Comparison of ENCODE assay signal across 28 mouse cellular contexts in genomic region chr10:49801001-49801400, GRCm38 (mm10). TPM values are rescaled to one million over a fixed set of nuclear protein-coding genes. Genes with fewer than 3 reads are reported as not detected.
"Had no signal": no experiment of that assay in that cellular context is flagged by ENCODE, and none has a peak within 500 bp of the region (broad histone marks: within the 10 kb centered on the region; RNA-seq: fewer than 3 reads in every experiment).

No protein-coding gene starts in this region.

- H3K27ac ChIP-seq: embryonic facial prominence, embryonic 10.5 days; embryonic facial prominence, embryonic 12.5 days; embryonic facial prominence, embryonic 13.5 days; embryonic facial prominence, embryonic 15.5 days; forebrain, embryonic 10.5 days; forebrain, embryonic 12.5 days; forebrain, embryonic 13.5 days; forebrain, embryonic 15.5 days; gastrocnemius, adult 2 months; heart, adult 2 months had no signal

- H3K9ac ChIP-seq: embryonic facial prominence, embryonic 12.5 days; embryonic facial prominence, embryonic 13.5 days; embryonic facial prominence, embryonic 15.5 days; forebrain, embryonic 12.5 days; forebrain, embryonic 13.5 days; forebrain, embryonic 15.5 days; forebrain, postnatal 0 days had no signal

- H3K4me1 ChIP-seq: embryonic facial prominence, embryonic 10.5 days; embryonic facial prominence, embryonic 12.5 days; embryonic facial prominence, embryonic 13.5 days; embryonic facial prominence, embryonic 15.5 days; forebrain, embryonic 10.5 days; forebrain, embryonic 12.5 days; forebrain, embryonic 13.5 days; forebrain, embryonic 15.5 days had no signal

- H3K4me3 ChIP-seq: embryonic facial prominence, embryonic 10.5 days; embryonic facial prominence, embryonic 12.5 days; embryonic facial prominence, embryonic 13.5 days; embryonic facial prominence, embryonic 15.5 days; erythroblast, embryonic 14.5 days; forebrain, embryonic 10.5 days; forebrain, embryonic 12.5 days; forebrain, embryonic 13.5 days; forebrain, embryonic 15.5 days; gastrocnemius, adult 2 months; heart, adult 2 months had no signal

- H3K27me3 ChIP-seq: embryonic facial prominence, embryonic 12.5 days; embryonic facial prominence, embryonic 13.5 days; embryonic facial prominence, embryonic 15.5 days; forebrain, embryonic 12.5 days; forebrain, embryonic 13.5 days; forebrain, embryonic 15.5 days had no signal

- ATAC-seq: forebrain, embryonic 13.5 days; forebrain, embryonic 14.5 days; forebrain, embryonic 15.5 days; forebrain, embryonic 16.5 days; forebrain, postnatal 0 days had no signal

- DNase-seq: cerebellum, adult 2 months; cerebellum, adult 8-10 months; cerebellum, adult 9-10 months; cerebellum, adult 9-11 months; cerebellum, postnatal 36 days; embryo, embryonic 11 days; forebrain, postnatal 0 days; gastrocnemius, adult 2 months; gastrocnemius, postnatal 10 days; gastrocnemius, postnatal 14 days; gastrocnemius, postnatal 25 days; gastrocnemius, postnatal 36 days; heart, adult 11 months; heart, adult 18-20 months; heart, adult 2 months had no signal

- H3K36me3 ChIP-seq: embryonic facial prominence, embryonic 10.5 days; embryonic facial prominence, embryonic 12.5 days; embryonic facial prominence, embryonic 13.5 days; embryonic facial prominence, embryonic 15.5 days; forebrain, embryonic 10.5 days; forebrain, embryonic 12.5 days; forebrain, embryonic 15.5 days had no signal

- H3K9me3 ChIP-seq: embryonic facial prominence, embryonic 10.5 days; embryonic facial prominence, embryonic 12.5 days; embryonic facial prominence, embryonic 13.5 days; embryonic facial prominence, embryonic 15.5 days; forebrain, embryonic 10.5 days; forebrain, embryonic 12.5 days; forebrain, embryonic 13.5 days; forebrain, embryonic 15.5 days had no signal

- H3K4me2 ChIP-seq: embryonic facial prominence, embryonic 12.5 days; embryonic facial prominence, embryonic 13.5 days; embryonic facial prominence, embryonic 15.5 days; forebrain, embryonic 12.5 days; forebrain, embryonic 13.5 days; forebrain, embryonic 15.5 days had no signal

RNA-seq across cellular contexts. Expression of gene Grik2, which starts 12.4 kb away (rescaled TPM):
- total RNA-seq: common myeloid progenitor, adult 5-6 weeks; granulocyte monocyte progenitor cell, adult 5-6 weeks had no signal
- polyA plus RNA-seq: erythroblast, embryonic 14.5 days had no signal
